Mouse (Mus musculus) C2C12 (cell line): ENCODE results near the gene Gpatch8. TPM values are rescaled to one million over a fixed set of nuclear protein-coding genes. Genes with fewer than 3 reads are reported as not detected.
A peak's percentile ranks its signal among the peaks of the same experiment; 100 is the strongest.

ENCODE experiments used
- H3K27me3 ChIP-seq: one replicate; pipeline ENCODE4 v1.6.1; 2011; ENCODE audit not compliant: control insufficient read depth, insufficient read depth, insufficient read length
- H3K36me3 ChIP-seq: one replicate; pipeline ENCODE4 v1.6.1; 2011; ENCODE audit not compliant: control insufficient read depth, insufficient read depth
- H3K4me3 ChIP-seq: one replicate; pipeline ENCODE4 v1.5.1; 2011; ENCODE audit warnings: mild to moderate bottlenecking, control low read depth; ENCODE audit not compliant: poor library complexity, insufficient read depth, severe bottlenecking
- H3K79me2 ChIP-seq: one replicate; pipeline ENCODE4 v1.6.1; 2011; ENCODE audit not compliant: control insufficient read depth, insufficient read depth
- H3K79me3 ChIP-seq: one replicate; pipeline ENCODE4 v1.6.1; 2011; ENCODE audit warnings: low read depth, control low read depth
- H3ac ChIP-seq: one replicate; pipeline ENCODE3; 2011; ENCODE audit warnings: low read depth; ENCODE audit not compliant: control insufficient read depth, insufficient read length
- CEBPB ChIP-seq: IDR thresholded peaks from one replicate; pipeline ENCODE4 v1.6.1; 2011; ENCODE audit warnings: low read depth, mild to moderate bottlenecking, control low read depth, moderate library complexity
- CTCF ChIP-seq: IDR thresholded peaks from one replicate; pipeline ENCODE4 v1.5.1; 2011; ENCODE audit not compliant: control insufficient read depth, insufficient read depth, insufficient read length
- FOSL1 ChIP-seq: IDR thresholded peaks from one replicate; pipeline ENCODE4 v1.8.0; 2011; ENCODE audit warnings: mild to moderate bottlenecking, low read length; ENCODE audit not compliant: poor library complexity, insufficient read depth, severe bottlenecking
- MAX ChIP-seq: IDR thresholded peaks from one replicate; pipeline ENCODE4 v1.6.1; 2011; ENCODE audit warnings: mild to moderate bottlenecking, control low read depth
- MYOD1 ChIP-seq: IDR thresholded peaks from one replicate; pipeline ENCODE4 v1.6.1; 2011; ENCODE audit warnings: low read depth; ENCODE audit not compliant: control insufficient read depth, insufficient read length
- MYOG ChIP-seq: IDR thresholded peaks from one replicate; pipeline ENCODE4 v1.6.1; 2011; ENCODE audit not compliant: control insufficient read depth, insufficient read length; ENCODE audit errors: extremely low read depth
- USF1 ChIP-seq: IDR thresholded peaks from one replicate; pipeline ENCODE4 v1.6.1; 2011; ENCODE audit warnings: low read depth, mild to moderate bottlenecking, control low read depth, moderate library complexity
- polyA plus RNA-seq: library from polyadenylated mRNA; unstranded; fragments of >200 nt; fragmentation: generic; extraction: Trizol; gene quantifications from one replicate; pipeline ENCODE4 v1.2.1, GENCODE M21; 2012; ENCODE audit warnings: missing spikeins

Gpatch8 gene
- polyA plus RNA-seq, 1 experiment = 7.3 TPM

DNA sequence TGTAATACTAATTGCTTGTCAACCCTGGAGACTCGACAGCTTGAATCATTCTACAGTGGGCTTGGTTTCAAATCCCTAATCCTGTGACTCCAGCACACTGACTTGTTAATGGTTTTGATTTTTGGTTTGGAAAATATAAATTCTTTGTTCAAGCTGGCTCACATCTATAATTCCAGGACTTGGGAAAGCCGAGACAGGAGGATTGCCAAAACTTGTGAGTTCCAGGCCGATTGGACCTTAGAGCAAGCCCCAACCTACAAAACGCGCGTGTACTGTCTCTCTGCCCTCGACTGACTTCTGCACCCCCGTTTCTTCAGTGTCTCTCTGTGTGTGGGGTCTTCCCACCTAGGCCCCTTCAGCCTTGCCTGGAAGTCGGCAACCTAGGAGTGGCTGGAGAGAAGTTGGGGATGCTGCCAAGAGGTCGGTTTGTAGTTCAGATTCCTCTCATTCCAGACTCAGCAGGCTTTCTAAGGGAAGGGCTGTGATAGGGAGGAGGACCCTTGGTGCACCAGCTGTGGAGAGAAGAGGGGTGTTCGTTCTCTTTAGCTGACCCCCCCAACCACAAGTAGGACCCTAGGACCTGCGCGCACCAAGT lies 25.9 kb upstream of the Gpatch8 start:
- Histone ChIP-seq H3K79me3 (no peaks in the 10 kb centered on the region), H3K79me2 (no peaks in the 10 kb centered on the region), H3K4me3 (no peak overlapping the region), H3K27me3 (no peaks in the 10 kb centered on the region), H3K36me3 (no peaks in the 10 kb centered on the region), H3ac (peak overlapping the region; percentile 24)
- TF ChIP-seq MYOG (no peak), USF1 (no peak), CTCF (no peak), CEBPB (no peak), FOSL1 (no peak), MAX (no peak), MYOD1 (no peak)

DNA sequence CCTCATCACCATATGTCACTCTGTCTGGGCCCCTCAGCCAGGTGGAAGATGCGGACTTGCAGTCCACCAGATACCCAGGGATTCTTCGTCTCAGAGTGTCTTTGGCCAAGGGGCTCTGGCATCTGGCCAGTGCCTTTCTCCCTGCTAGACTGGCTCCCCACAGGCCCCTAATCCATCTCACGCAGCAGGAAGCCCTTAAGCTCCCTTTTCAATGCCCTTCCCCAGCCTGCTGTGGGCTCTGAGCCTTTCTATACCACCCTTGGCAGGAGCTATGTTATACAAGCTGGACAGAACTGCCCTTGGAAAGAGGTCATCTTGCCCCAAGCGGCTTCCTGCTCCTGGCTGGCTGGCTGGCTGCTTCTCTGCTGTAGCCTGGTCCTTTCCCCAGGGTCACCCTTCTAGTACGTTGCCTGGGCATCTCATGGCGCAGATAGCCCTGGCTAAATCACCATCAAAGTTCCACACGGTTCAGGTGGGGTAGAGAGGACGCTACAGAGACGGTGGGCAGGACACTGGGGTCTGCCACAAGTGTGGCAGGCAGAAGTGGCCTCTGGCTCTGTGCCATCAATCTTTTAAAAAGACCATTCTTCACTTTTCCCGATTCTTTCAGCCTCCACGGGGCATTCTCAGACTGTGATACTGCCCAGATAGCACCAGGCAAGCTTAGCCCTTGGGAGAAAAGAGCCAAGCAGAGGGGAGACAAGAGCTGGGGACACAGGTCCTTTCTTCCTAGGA lies 25.3 kb upstream of the Gpatch8 start:
- H3ac ChIP-seq = no peak overlapping the region
- H3K36me3 ChIP-seq = no peaks in the 10 kb centered on the region
- no peaks in the 10 kb centered on the region for H3K27me3 ChIP-seq
- no peaks in the 10 kb centered on the region for H3K79me3 ChIP-seq
- no peaks in the 10 kb centered on the region for H3K79me2 ChIP-seq
- no peak for TF ChIP-seq CEBPB
- no peak for TF ChIP-seq FOSL1
- TF ChIP-seq MAX = no peak
- H3K4me3 ChIP-seq = no peak overlapping the region

DNA sequence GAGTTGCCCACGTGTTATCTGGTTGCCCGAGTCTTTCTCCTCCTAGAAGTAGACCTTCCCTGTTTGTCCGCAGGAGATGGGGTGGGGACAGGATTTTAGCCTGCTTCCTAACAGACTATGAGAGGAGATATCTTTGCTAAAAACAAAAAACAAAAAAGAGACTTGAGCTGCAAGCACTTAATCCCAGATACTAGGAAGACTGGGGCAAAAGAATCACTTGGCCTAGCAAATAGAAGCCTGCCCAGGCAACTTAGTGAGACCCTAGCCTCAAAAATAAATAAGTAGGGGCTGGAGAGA lies 23.8 kb upstream of the Gpatch8 start:
- no peak overlapping the region for H3K4me3 ChIP-seq
- no peaks in the 10 kb centered on the region for H3K27me3 ChIP-seq
- H3K79me2 ChIP-seq = no peaks in the 10 kb centered on the region
- TF ChIP-seq MAX (no peak), CTCF (no peak), MYOD1 (no peak), CEBPB (no peak), FOSL1 (no peak)
- no peaks in the 10 kb centered on the region for H3K79me3 ChIP-seq
- no peak overlapping the region for H3ac ChIP-seq
- H3K36me3 ChIP-seq = no peaks in the 10 kb centered on the region

DNA sequence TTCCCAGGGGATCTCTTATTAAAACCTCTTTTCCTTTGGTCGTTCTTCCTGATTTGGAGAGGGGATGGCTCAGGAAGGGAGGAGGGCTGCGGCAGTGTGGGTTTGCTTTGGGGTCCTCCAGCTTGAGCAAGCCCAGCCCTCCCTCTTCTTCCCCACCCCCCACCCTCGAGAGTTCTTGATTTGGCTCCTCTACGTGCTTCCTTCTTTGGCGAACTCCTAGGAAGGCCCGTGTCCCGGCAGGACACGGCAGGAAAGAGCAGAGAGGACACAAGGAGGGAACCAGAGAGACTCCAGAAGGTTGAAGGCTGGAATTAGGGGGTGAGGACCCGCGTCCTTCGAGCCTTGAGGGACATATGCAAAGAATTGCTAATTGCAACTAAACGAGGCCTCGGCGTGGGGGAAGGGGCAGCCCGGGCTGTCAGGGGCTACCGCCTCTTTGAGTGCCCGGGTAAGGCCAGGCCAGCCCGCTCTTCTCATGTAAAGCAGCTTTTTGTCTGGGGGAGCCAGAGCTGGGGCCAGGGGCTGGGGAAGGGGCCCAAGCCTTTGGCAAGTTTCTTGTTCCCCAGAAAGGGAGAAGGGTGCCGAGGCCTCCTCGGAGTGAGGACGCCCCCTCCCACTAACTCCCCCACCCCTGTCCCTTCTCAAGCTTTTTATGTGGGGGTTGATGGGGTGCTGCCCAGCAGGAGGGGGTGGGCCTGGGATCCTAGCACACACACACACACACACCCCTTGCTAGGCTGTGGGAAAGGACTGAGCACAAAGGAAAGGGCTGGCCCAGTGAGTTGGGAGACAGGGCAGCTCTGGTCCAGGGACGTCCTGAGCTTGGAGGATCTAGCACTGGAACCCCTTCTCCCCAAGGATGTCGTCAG lies 23.2 kb upstream of the Gpatch8 start, which contains the start of gene Gm11627:
Gm11627 (minus strand) TSS at position 297 of the 869 bp plus-strand sequence.
- H3K4me3 ChIP-seq = no peak within 1 kb of the TSS
- no peak for TF ChIP-seq USF1
- TF ChIP-seq MAX = no peak
- no peak for TF ChIP-seq MYOG
- no peak for TF ChIP-seq CTCF
- TF ChIP-seq FOSL1 = no peak
- no peak for TF ChIP-seq MYOD1
- TF ChIP-seq CEBPB = no peak
- H3K27me3 ChIP-seq = no peaks in the 10 kb centered on the region
- no peak within 1 kb of the TSS for H3ac ChIP-seq
- no peaks in the 10 kb centered on the region for H3K36me3 ChIP-seq
- H3K79me3 ChIP-seq = no peaks in the 10 kb centered on the region
- no peaks in the 10 kb centered on the region for H3K79me2 ChIP-seq

DNA sequence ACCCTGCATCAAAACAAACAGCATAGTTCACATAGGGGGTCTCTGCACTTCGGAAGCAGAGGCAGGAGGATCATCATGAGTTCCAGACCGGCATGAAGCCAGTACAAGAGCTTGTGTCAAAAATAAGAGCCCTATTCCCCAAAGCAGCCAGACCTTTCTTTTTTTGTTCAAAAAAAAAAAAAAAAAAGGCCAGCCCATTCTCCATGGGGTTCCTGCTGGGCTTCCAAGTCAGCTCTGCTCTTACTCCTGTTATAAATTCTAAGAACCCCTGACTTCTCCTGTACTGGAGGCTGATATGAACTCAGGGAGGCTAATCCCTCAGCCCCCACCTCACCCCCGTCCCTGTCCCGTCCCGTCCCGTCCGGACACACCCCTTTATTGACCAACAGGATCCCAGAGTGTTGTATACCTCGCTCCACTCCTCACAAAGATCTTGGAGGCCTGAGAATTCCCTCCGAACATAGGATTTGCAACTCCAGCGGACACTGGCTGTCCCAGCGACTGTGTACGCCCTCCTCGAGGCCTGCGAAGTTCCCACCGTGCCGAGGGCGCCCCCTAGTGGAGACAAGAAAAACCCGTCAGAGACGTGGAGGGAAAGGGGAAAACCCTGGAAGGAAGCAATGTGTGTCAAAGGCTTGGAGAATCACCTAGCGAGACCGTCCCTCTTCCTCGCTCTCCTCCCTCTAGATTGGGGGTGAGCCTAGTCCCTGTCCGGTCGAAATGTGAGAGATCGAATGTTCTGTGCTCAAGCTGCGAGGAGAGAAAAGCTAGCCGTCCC lies 22.3 kb upstream of the Gpatch8 start:
- no peak overlapping the region for H3ac ChIP-seq
- no peaks in the 10 kb centered on the region for H3K79me2 ChIP-seq
- no peaks in the 10 kb centered on the region for H3K27me3 ChIP-seq
- H3K36me3 ChIP-seq = no peaks in the 10 kb centered on the region
- H3K79me3 ChIP-seq = no peaks in the 10 kb centered on the region
- TF ChIP-seq USF1 (no peak), CTCF (peak; percentile 64), CEBPB (no peak), MYOD1 (no peak), MAX (peak; percentile 28), MYOG (no peak), FOSL1 (no peak)
- no peak overlapping the region for H3K4me3 ChIP-seq
